Mouse (Mus musculus) skeletal muscle tissue, adult 2 months (tissue): ENCODE measurements around the gene Fkbp11.

Experiments used
- DNase-seq: peaks from one replicate; pipeline ENCODE4 v3.0.0-alpha.2; 2012; ENCODE audit warnings: low read depth, low spot score

The Fkbp11 gene

GRCm38 (mm10) chr15:98695726-98696125, 32.3 kb downstream of the Fkbp11 start:
- DNase-seq: no peak

GRCm38 (mm10) chr15:98692171-98692715, 35.8 kb downstream of the Fkbp11 start:
- DNase-seq: no peak

- DNase-seq: no peak
These were observed 36.4 kb downstream of the Fkbp11 start for GRCm38 (mm10) chr15:98691486-98692147.

- DNase-seq: no peak
These were observed 38.3 kb downstream of the Fkbp11 start for GRCm38 (mm10) chr15:98689682-98690081.

GRCm38 (mm10) chr15:98685926-98686325, 42.1 kb downstream of the Fkbp11 start:
- no peak for DNase-seq

- no peak for DNase-seq
These were observed 44.3 kb downstream of the Fkbp11 start for GRCm38 (mm10) chr15:98683746-98684145.

- no peak for DNase-seq
These were observed 44.8 kb downstream of the Fkbp11 start for GRCm38 (mm10) chr15:98683177-98683576.

GRCm38 (mm10) chr15:98681633-98682032, 46.4 kb downstream of the Fkbp11 start:
- no peak for DNase-seq

GRCm38 (mm10) chr15:98680660-98681059, 47.3 kb downstream of the Fkbp11 start:
- no peak for DNase-seq

- no peak for DNase-seq
These were observed 50.0 kb downstream of the Fkbp11 start for GRCm38 (mm10) chr15:98677977-98678376.

GRCm38 (mm10) chr15:98676940-98677728, 50.9 kb downstream of the Fkbp11 start, which contains the start of gene Rnd1:
Gene Rnd1 (minus strand): TSS chr15:98677461.
- DNase-seq: peak; percentile 89

- no peak for DNase-seq
These were observed 51.5 kb downstream of the Fkbp11 start for GRCm38 (mm10) chr15:98676471-98676870.

GRCm38 (mm10) chr15:98675634-98676250, 52.3 kb downstream of the Fkbp11 start:
- no peak for DNase-seq

GRCm38 (mm10) chr15:98674994-98675545, 52.9 kb downstream of the Fkbp11 start:
- no peak for DNase-seq
